8 mouse cellular contexts compared by ENCODE assay signal in the genomic region with DNA sequence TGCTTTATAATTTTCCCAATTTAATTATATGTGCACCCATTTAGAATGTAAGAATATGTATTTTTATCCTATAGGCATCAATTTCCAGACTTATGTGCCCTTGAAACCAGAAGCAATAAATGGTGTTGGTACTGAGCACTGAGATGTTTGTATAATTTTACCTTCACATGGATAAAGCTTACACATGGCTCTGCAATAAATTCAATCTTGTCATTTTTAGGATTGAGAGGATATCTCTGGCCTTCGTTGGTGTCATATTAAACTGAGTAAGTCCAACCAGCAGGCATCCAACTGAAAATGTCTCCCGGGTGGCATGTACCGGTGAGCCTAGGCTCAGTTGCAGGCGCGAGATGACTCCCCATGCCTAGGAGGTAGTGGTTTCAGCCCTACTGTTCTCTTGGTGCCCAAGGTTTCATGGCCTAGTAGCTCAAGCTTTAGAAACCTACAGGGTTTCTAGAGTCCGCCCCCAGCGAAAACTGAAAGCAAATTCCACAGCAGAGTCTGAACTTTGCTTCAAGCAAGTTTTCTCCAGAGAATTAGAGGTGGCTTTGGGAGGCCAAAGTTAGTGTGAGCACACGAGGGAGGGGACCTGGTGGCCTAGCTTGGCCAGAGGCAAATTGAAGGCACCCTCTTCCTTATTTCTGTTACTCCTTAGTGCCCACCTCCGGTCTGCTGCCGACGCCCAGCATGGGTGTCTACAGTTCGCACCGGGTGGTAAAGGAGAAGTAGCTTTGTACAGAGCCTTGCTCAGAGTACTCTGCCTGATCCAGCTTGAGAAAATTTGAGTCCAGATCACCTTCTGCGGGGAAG. TPM values are rescaled to one million over a fixed set of nuclear protein-coding genes. Genes with fewer than 3 reads are reported as not detected.
DNase-seq lines count a peak whose midpoint lies in the region; ATAC-seq lines count a peak whose summit lies in the region.

No protein-coding gene starts in this region.

- H3K27ac ChIP-seq in forebrain, embryonic 16.5 days (ENCODE audit: low read length) = no peak overlapping the region

- WGBS in forebrain, embryonic 16.5 days = 28% methylated on average over 14 of the region's 14 CpGs

- H3K4me1 ChIP-seq in forebrain, embryonic 16.5 days (replicated peaks; ENCODE audit: control insufficient read depth, insufficient read depth, low read length) = peaks cover 36% of the 10 kb centered on the region

- H3K9ac ChIP-seq in forebrain, embryonic 16.5 days (replicated peaks; ENCODE audit: low read depth, low read length) = no peak overlapping the region

- peaks cover 63% of the 10 kb centered on the region for H3K27me3 ChIP-seq in forebrain, embryonic 16.5 days (replicated peaks; ENCODE audit: control insufficient read depth, insufficient read depth, low read length)

- no peak for ATAC-seq in forebrain, embryonic 16.5 days
- ATAC-seq in megakaryocyte-erythroid progenitor cell, adult 5-6 weeks (replicated peaks; ENCODE audit: low FRiP score, low TSS enrichment, poor library complexity, severe bottlenecking) = 0 out of 2 replicates have a peak, but pooled peaks have one; percentile 32

- H3K4me2 ChIP-seq in forebrain, embryonic 16.5 days (ENCODE audit: low read length) = no peak overlapping the region; the same call in 1 of the 2 replicates

- H3K36me3 ChIP-seq in forebrain, embryonic 16.5 days (ENCODE audit: control insufficient read depth, insufficient read depth) = no peaks in the 10 kb centered on the region

- no peaks in the 10 kb centered on the region for H3K9me3 ChIP-seq in forebrain, embryonic 16.5 days (ENCODE audit: control insufficient read depth, low read length)

- DNase-seq in cerebellum, postnatal 10 days = peak; percentile 8 to 11
- no peak for DNase-seq in cerebellum, adult 11 months
- peak; percentile 76 for DNase-seq in adrenal gland, adult 2 months
- peak; percentile 70 to 81 for DNase-seq in kidney, postnatal 25 days
- DNase-seq in right cerebral cortex, postnatal 14 days = no peak
- no peak for DNase-seq in frontal cortex, postnatal 14 days (ENCODE audit: low spot score in 2 of 2)

- 0 out of 2 replicates have a peak overlapping the region, but pooled peaks have one; percentile 5 for H3K4me3 ChIP-seq in forebrain, embryonic 16.5 days (replicated peaks; ENCODE audit: low read length)

RNA-seq across cellular contexts. Expression of gene Zfp503, which starts 4.1 kb away (rescaled TPM):
- total RNA-seq in adrenal gland, adult 2 months (2021) = 10 to 100 TPM; 19.4 to 34.1 TPM
- 101 and 106 TPM in 2 replicates for polyA plus RNA-seq in adrenal gland, adult 2 months (2012; rRNA removed)
- polyA plus RNA-seq in forebrain, embryonic 16.5 days (2015; fragmentation: Nextera tagmentation; extraction: Ambion mirVana) = 5.4 and 5.5 TPM in 2 replicates
- not detected in 2 replicates for total RNA-seq in megakaryocyte-erythroid progenitor cell, adult 5-6 weeks (2014; fragmentation: Nextera tagmentation)
- total RNA-seq in megakaryocyte-erythroid progenitor cell, adult 5-6 weeks (2017) = not detected in 2 replicates

RNA-seq across cellular contexts. Expression of gene Lrmda, which starts 26.1 kb away (rescaled TPM):
- total RNA-seq in adrenal gland, adult 2 months (2021) = 1 to 10 TPM; 2.7 to 8.6 TPM
- polyA plus RNA-seq in adrenal gland, adult 2 months (2012; rRNA removed) = 0.89 and 0.92 TPM in 2 replicates
- polyA plus RNA-seq in forebrain, embryonic 16.5 days (2015; fragmentation: Nextera tagmentation; extraction: Ambion mirVana) = 0.30 TPM in 1 of 2 replicates, not detected in the other
- total RNA-seq in megakaryocyte-erythroid progenitor cell, adult 5-6 weeks (2014; fragmentation: Nextera tagmentation) = 7.8 and 9.6 TPM in 2 replicates
- total RNA-seq in megakaryocyte-erythroid progenitor cell, adult 5-6 weeks (2017) = 3.4 and 6.4 TPM in 2 replicates

Comparison
In these comparisons a context has a peak if more than half of its experiments do, and no peak if none do; other contexts are left out.
1. DNase-seq: peak in cerebellum, postnatal 10 days (2 of 2), adrenal gland, adult 2 months (single experiment) and kidney, postnatal 25 days (2 of 2); none in cerebellum, adult 11 months (single experiment), right cerebral cortex, postnatal 14 days (single experiment) and frontal cortex, postnatal 14 days (0 of 2).
2. RNA of gene Zfp503, which starts 4.1 kb away (total RNA-seq): 19.4 to 34.1 TPM in adrenal gland, adult 2 months; not detected in megakaryocyte-erythroid progenitor cell, adult 5-6 weeks; every median in the first group is over 10 times any median in the second.